Comparison of ENCODE assay signal across 8 mouse cellular contexts in the genomic region with DNA sequence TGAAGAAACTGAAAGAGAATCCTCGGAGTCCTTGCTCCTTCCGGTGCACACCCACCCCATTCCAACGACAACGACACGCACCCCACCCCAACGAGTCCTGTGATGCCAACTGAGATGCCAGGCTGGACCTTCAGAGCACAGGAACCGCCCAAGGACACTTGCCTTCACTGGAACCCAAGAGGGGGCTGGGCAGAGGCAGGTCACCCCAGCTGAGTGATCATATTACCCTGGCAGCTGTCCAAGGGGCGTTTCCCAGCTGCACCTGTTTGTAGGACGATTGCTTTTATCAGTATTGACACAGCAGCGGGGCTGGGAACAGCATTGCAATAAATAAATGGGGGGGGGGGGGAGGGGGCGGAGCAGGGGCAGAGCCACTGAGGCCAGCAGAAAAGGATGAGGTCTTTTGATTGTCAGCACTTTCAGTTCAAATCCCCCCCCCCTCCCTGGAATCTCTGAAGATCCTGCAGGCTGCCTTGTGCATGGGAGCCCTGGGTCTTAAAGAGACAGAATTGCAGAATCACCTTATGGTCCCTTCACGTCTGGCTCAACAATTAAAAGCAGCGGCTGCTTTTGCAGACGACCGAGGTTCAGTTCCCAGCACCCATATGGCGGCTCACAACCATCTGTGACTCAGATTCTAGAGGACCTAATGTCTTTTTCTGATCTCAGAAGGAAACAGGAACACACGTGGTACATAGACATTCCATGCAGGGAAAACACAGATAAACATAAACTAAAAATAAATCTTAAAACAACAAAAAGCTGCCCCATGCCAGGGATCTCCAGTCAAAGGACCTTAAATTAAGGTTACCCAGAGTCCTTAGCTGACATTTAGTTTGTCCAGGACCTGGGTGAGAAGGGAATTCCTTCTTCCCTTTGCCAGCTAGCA. TPM values are rescaled to one million over a fixed set of nuclear protein-coding genes. Genes with fewer than 3 reads are reported as not detected.
A peak's percentile ranks its signal among the peaks of the same experiment; 100 is the strongest.
DNase-seq lines count a peak whose midpoint lies in the region; ATAC-seq and TF ChIP-seq lines count a peak whose summit lies in the region.

No protein-coding gene starts in this region.

- H3K4me2 ChIP-seq in intestine, postnatal 0 days (replicated peaks; ENCODE audit: low read depth), result peak overlapping the region; percentile 66
- H3K4me2 ChIP-seq in liver, postnatal 0 days (ENCODE audit: low read depth, low read length), result peak overlapping the region; percentile 71

- H3K9me3 ChIP-seq in megakaryocyte, embryonic 14.5 days, result no peaks in the 10 kb centered on the region
- H3K9me3 ChIP-seq in intestine, postnatal 0 days (ENCODE audit: control insufficient read depth), result no peaks in the 10 kb centered on the region
- H3K9me3 ChIP-seq in liver, postnatal 0 days (ENCODE audit: low read length), result no peaks in the 10 kb centered on the region

- no peaks in the 10 kb centered on the region for H3K27me3 ChIP-seq in megakaryocyte, embryonic 14.5 days (replicated peaks)
- H3K27me3 ChIP-seq in intestine, postnatal 0 days (replicated peaks; ENCODE audit: control insufficient read depth, insufficient read depth, low read length), result no peaks in the 10 kb centered on the region
- H3K27me3 ChIP-seq in liver, postnatal 0 days (ENCODE audit: insufficient read depth, low read length), result no peaks in the 10 kb centered on the region

- peaks cover 93% of the 10 kb centered on the region for H3K4me1 ChIP-seq in megakaryocyte, embryonic 14.5 days
- H3K4me1 ChIP-seq in intestine, postnatal 0 days (replicated peaks; ENCODE audit: control insufficient read depth, insufficient read depth, low read length), result peaks cover 18% of the 10 kb centered on the region
- H3K4me1 ChIP-seq in liver, postnatal 0 days (ENCODE audit: insufficient read depth), result peaks cover 58% of the 10 kb centered on the region

- peak overlapping the region; percentile 86 for H3K27ac ChIP-seq in intestine, postnatal 0 days (ENCODE audit: low read depth, low read length)
- H3K27ac ChIP-seq in liver, postnatal 0 days (ENCODE audit: low read depth), result peak overlapping the region; percentile 90

- intact Hi-C loops in gastrocnemius, postnatal 36 days (cut with DNase I), result no loop called here

- TF ChIP-seq CTCF in intestine, postnatal 0 days (IDR thresholded peaks at IDR 0.05; ENCODE audit: low read depth), result no peak
- no peak for TF ChIP-seq CTCF in liver, postnatal 0 days (IDR thresholded peaks at IDR 0.05; ENCODE audit: low read depth)

- peak; percentile 99 for DNase-seq in c-Kit-positive CD71-positive TER-119-positive erythroid progenitor cells, embryonic 14.5 days (ENCODE audit: low spot score)
- DNase-seq in gastrocnemius, postnatal 36 days, result peak; percentile 46 to 56
- DNase-seq in liver, postnatal 0 days, result peak; percentile 95
- DNase-seq in ovary, postnatal 36 days (ENCODE audit: low spot score), result peak; percentile 60
- DNase-seq in left cerebral cortex, adult 9 months (ENCODE audit: low spot score in 2 of 2), result no peak

- peaks cover 14% of the 10 kb centered on the region for H3K36me3 ChIP-seq in megakaryocyte, embryonic 14.5 days (replicated peaks; ENCODE audit: low read length)
- no peaks in the 10 kb centered on the region for H3K36me3 ChIP-seq in intestine, postnatal 0 days (ENCODE audit: control insufficient read depth, insufficient read depth)
- no peaks in the 10 kb centered on the region for H3K36me3 ChIP-seq in liver, postnatal 0 days (replicated peaks; ENCODE audit: insufficient read depth, low read length)

- no peak for ATAC-seq in megakaryocyte, adult 5-6 weeks (ENCODE audit: poor library complexity, severe bottlenecking)
- ATAC-seq in intestine, postnatal 0 days, result peak; percentile 65
- ATAC-seq in liver, postnatal 0 days, result peak; percentile 75

- 13% methylated on average over 16 of the region's 17 CpGs for WGBS in intestine, postnatal 0 days
- WGBS in liver, postnatal 0 days (ENCODE audit: insufficient replicate concordance), result 23% methylated on average over 17 of the region's 17 CpGs

- H3K9ac ChIP-seq in intestine, postnatal 0 days (ENCODE audit: low read depth, low read length), result no peak overlapping the region
- H3K9ac ChIP-seq in liver, postnatal 0 days (replicated peaks), result peak overlapping the region; percentile 74

- TF ChIP-seq EP300 in liver, postnatal 0 days (IDR thresholded peaks at IDR 0.05; ENCODE audit: low read depth), result peak; percentile 96

- peak overlapping the region; percentile 79 for H3K4me3 ChIP-seq in megakaryocyte, embryonic 14.5 days (replicated peaks)
- no peak overlapping the region for H3K4me3 ChIP-seq in intestine, postnatal 0 days (ENCODE audit: low read depth, low read length)
- H3K4me3 ChIP-seq in liver, postnatal 0 days (ENCODE audit: low read depth, low read length), result peak overlapping the region; percentile 58

RNA-seq across cellular contexts. Expression of gene Pim1, which starts 52.0 kb away (rescaled TPM):
- polyA plus RNA-seq in megakaryocyte, embryonic 14.5 days (2012; ENCODE audit: insufficient read depth, low replicate concordance), result 350 and 629 TPM in 2 replicates
- 65.2 and 66.9 TPM in 2 replicates for total RNA-seq in megakaryocyte, adult 5-6 weeks (2015)
- total RNA-seq in megakaryocyte, adult 5-6 weeks (2017), result 155 and 168 TPM in 2 replicates
- 10 to 100 TPM; 13.6 to 16.3 TPM for total RNA-seq in gastrocnemius, postnatal 36 days (2021)
- 16.8 and 18.9 TPM in 2 replicates for polyA plus RNA-seq in intestine, postnatal 0 days (2015; fragmentation: Nextera tagmentation; extraction: Ambion mirVana)
- 35.6 and 57.1 TPM in 2 replicates for polyA plus RNA-seq in liver, postnatal 0 days (2015; fragmentation: Nextera tagmentation; extraction: Ambion mirVana)

Comparison
In these comparisons a context has a peak if more than half of its experiments do, and no peak if none do; other contexts are left out.
1. DNase-seq: peak in c-Kit-positive CD71-positive TER-119-positive erythroid progenitor cells, embryonic 14.5 days (single experiment), gastrocnemius, postnatal 36 days (2 of 2), liver, postnatal 0 days (single experiment) and ovary, postnatal 36 days (single experiment); none in left cerebral cortex, adult 9 months (0 of 2).